Mouse (Mus musculus) WW6 (cell line): ENCODE measurements around the gene Gm14137.

ENCODE experiments used
- DNase-seq: peaks from one replicate; pipeline ENCODE4 v3.0.0-alpha.2; 2013; ENCODE audit warnings: low read depth, low spot score

Gene Gm14137

DNA sequence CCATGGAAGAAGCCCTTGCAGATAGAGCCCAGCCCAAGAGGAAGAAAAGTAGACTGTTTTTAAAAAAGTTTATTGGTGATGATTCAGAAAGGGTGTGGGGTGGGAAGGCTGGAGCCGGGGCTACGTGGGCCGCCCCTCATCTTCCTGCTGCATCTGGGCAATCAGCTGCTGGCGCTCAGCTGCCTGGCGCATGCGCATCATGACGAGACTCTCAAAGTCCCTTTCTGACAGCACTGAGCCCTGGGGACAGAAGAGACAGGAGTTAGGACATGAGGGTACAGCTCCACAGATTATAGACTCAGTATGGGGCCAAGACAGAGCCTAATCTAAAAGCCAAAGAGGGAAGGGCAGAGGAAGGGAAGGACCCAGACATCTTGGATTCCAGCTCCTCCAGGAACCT, 1.9 kb upstream of the Gm14137 start:
- no peak for DNase-seq

DNA sequence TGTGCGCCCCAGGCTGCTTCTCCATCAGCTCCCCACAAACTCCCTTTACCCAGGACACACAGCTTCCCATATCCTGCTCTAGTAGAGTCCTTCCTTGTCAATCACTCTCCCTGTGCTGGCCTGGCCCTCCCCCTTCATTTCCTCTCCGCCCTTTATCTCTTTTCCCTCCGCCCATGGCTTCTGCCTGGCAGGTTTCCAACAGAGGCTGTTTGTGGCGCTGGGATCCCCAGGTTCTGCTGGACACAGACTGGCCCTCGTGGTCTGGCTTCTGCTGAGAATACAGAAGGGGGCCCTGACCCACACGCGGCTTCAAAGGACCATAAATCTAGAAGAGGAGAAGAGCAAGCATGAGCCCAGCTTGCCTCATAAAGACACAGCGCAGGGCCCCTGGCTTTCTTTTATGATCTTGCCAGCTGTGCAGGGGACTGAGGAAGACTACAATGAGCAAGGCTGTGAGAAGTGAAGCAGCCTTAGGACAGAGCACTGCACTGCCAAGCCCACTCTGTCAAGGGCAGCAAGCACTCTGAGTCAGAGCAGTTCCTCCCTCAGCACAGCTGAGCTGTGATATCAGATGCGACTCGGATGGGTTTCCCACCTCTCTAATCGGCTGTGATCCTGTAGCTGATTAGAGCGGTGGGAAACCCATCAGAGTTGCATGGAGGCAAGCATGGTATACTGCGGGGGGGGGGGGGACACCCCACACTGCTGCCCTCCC, 1.3 kb upstream of the Gm14137 start:
- DNase-seq = no peak

DNA sequence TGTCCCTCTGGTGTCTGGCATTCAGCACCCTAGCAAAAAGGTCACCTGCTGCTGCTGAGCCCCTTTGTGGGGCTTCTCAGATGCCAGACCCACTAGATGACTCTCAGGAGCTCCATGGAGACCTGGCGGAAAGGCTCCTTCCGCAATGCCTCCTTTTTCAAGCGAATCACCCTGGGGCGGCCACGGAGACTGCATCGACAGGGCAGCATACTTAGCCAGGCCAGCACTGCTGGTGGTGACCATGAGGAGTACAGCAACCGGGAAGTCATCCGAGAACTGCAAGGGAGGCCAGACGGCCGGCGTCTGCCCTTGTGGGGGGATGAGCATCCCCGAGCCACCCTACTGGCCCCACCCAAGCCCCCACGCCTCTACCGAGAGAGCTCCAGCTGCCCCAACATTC, 557 bp downstream of the Gm14137 start:
- DNase-seq = no peak

DNA sequence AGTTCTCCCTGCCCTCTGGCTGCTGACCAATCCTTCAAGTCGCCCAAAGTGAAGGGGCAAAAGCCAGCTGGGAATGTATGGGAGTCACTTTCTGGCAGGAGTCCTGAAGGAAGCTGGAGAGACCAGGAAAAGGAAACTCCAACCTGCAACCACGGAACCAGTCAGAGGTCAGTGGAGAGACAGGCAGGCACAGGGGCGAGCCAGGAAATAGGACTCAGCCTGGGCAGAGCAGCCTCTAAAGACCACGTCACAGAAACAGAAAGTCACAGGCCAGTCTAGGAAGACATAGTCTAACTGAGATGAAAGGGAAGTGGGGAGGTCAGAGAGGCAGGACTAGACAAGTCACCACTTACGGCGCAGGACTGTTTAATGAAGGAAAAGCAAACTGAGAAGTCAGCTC, 1.3 kb downstream of the Gm14137 start:
- no peak for DNase-seq

DNA sequence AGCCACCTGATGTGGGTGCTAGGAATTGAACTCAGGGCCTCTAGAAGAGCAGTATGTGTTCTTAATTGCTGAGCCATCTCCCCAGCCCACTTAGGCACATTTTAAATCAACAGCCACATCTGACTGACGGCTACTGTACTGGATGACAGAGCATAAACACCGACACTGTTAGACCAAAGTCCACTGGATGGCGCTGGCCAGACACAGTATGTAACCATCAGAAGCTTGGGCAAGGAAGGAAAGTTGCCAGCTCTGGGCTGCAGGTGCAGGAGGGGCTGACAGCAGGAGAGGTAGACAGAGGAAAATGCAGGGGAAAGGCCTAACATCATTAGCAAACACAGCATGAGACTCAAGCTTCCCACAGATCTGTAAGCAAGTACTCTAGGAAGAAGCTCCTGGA, 2.5 kb downstream of the Gm14137 start:
- no peak for DNase-seq

DNA sequence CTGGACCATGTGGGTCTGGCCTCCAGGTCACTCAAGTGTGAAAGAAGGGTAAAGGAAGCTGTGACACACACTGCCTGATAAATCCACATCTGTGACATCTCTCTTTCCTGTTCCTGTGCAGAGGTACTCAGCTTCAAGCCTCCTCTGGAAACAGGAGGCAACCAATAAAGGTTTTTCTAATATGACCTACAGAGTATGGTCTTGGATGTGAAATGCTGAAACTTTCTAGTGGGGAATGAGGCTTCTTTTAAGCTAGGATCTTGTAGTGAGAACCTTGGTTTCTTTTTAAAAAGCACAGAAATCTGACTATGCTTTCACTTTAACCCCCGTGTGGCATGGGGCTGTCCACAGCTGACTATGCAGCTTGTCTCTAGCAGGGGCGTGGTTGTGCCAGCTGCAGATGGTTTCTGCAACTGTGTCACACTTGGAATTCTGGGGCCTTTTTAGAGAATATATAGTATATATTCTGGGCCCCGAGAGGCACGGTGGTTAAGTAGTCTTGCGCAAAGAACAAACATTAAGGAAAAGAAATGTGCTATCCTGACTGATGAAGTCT, 3.2 kb downstream of the Gm14137 start:
- no peak for DNase-seq

DNA sequence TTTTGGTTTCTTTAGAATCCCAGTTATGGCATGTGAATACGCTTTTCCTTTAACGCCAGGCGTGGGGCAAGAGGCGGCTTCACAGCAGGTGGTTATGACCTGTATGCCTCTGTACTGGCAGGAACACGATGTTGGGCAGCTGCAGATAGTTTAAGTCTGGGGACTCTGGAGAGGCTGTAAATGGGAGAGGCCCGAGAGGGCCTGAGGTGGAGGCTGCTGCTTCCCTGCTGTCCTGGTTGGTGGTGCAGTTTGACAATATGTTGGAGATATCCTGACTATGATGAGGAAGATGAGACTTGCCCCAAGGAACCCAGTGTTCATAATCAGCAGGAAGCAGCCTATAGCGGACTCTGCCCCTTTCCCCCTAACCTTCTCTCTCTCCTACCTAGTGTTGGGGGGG, 8.6 kb downstream of the Gm14137 start:
- no peak for DNase-seq

DNA sequence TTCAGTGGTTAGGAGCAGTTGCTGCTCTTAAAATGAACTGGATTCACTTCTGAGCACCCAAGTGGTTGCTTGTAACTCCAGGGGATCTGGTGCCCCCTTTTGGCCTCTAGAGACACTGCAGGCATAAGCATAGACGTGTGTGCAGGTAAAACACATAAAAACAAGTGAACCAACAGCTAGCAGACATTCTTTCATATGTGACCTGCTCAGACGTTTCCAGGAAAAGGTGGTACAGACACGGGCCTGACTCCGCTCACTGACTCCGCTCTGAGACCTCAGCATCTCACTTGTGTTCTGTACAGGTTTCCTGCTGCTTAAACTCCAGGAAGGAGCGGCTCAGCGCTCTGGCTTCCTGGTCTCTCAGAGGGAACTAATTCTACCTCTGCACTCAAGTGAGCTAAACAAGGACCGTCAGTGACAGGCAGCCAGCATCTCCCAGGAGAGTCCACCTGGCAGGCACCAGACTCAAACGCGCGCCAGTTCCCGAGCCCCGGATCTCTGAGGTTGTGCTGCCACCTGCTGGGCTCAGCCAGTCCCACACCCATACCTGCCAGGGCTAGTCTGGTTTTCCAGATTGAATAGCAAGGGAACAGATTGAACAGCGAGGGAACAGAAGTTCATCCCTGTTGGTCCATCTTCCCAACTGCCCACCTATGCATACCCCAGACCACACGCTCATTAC, 14.9 kb downstream of the Gm14137 start:
- DNase-seq = no peak

DNA sequence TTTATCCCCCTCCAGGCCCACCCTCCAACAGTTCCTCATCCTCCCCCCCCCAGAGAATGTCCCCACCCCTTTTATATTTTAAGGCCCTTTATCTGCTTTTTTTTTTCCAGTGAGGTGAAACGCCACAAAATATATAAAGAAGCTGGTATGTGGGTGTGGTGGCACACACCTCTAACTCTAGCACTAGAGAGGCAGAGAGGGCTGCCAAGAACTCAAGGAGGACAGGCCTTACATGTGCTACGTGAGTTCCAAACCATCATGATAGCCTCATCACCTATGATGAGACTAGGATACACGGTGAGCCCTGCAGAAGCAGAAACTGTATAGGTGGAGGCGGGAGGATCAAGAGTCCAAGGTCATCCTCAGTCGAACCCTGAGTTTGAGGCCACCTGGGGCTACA, 16.7 kb downstream of the Gm14137 start:
- no peak for DNase-seq

DNA sequence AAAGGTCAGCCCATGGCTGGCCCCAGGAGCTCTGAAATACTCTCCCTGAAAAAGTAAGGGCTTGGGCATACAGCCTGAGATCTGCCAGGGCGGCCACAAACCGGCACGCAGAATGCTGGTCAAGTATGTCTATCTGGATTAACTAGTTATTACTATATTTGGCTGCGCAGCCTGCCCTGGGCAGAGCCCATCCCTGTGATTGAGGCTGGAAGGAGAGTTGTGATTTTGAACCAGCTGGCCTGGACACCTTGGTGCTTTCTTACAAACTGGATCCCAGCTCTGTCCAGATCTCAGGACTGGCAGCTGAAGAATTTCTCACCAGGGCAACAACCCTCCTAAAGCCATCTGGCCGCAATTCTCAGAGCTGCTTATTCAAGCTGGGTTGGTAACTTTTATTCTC, 19.8 kb downstream of the Gm14137 start:
- no peak for DNase-seq

DNA sequence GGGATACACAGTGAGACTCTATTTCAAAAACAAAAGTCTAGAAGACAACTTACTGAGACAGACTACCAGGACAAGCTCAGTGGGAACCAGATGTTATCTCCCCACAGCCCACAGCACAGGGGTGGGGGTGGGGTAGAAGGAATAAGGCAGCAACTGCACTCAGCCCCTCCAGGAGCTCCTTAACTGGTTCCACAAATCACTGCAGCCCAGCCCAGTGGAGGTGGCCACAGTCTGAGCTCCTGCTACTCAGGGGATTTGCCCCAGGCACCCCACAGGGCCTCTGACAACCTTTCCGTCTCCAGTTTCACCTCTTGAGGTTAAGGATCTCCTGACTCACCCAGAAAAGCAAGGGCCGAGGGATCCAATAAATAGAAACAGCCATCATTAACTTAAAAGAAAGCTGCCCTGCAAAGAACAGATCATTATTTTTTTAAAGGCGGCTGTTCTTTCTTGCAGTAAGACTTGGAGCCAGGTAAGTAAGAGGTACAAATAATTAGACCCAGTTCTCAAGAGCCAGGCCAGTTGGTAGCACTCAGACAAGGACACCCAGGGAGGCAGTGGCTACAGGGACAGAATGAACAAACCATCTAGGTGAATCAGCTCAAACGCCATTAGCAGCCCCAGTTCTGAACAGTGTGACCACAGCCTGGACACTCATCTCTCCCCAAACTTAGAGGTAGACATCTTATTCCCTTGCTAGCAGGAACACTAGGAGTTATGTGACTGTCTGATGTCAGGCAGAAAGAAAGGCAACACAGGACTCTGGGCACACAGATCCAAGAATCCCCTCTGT, 22.2 kb downstream of the Gm14137 start:
- no peak for DNase-seq

DNA sequence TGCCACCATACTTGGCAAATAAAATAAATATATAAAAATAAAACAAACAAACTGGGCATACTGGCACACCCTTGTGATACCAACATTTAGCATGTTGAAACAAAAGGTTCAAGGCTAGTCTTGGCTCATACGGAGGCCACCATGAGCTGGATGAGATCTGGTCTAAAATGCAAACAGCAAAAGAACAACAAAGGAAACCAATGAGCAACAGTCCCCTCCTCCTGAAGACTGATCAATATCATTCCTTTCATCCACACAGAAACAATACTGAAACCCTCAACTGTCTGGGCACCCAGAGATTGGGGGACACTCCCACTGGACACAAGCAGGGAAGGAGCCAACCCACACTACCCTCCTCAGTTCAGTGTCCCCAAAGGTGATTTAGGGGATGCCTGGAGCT, 23.2 kb downstream of the Gm14137 start:
- no peak for DNase-seq

DNA sequence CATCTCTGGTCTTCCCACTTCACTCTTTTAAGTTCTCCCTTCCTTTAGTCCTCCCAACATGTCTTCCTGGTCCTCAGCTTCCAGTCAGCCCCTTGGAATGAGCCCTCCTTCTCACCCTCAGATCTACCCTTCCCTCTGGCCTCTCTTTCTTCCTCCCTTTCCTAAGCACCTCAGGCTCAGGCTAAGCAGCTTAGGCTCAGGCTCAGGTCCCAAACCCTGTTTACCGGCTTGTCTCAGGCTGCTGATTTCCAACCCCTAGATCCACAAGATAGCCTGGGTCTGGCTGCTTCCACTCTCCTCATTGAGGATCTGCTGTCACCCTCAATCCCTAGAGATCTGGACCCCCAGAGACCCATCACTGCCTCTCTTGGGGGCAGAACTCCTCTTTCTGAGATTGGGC, 23.7 kb downstream of the Gm14137 start:
- no peak for DNase-seq

DNA sequence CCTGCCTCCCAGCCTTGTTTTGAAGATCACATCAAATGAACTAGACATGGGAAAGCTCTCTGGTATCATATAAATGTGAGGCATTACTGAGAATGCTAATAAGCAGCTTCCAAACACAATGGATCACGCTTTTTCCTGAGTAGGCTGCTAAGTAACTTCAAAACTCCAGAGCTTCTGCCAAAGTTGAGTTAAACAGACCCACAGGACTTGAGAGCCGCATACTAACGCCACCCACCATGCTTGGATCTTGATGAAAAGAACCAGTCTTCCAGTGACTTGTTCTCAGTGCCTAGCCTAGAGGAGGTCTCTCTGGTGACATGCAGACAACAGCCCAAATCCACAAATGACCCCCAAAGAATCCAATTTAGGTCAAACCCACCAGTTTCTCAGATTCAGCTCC, 24.6 kb downstream of the Gm14137 start:
- DNase-seq = no peak

DNA sequence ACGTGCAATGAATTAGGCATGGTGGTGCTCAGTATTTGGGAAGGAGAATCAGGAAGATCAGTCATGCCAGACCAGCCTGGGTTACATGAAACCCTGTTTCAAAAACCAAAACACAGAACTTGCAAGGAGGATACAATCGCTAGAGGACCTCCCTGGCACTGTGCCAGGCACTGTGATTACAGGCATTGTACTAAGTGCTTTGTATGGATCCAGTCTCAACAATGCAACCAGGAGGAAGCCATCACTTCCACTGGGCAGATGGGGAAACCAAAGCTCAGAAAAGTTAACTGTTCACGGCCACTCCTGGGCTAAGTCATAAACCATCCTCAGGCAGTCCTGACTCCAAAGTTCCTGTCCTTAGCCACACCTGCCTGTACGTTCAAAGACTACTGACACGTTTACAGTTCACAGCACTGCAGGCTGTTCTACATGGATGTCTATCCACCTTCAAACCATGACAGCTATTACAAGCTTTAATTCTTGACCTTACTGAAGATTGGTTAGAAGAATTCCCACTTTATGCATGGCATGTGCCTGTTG, 28.7 kb downstream of the Gm14137 start:
- no peak for DNase-seq

DNA sequence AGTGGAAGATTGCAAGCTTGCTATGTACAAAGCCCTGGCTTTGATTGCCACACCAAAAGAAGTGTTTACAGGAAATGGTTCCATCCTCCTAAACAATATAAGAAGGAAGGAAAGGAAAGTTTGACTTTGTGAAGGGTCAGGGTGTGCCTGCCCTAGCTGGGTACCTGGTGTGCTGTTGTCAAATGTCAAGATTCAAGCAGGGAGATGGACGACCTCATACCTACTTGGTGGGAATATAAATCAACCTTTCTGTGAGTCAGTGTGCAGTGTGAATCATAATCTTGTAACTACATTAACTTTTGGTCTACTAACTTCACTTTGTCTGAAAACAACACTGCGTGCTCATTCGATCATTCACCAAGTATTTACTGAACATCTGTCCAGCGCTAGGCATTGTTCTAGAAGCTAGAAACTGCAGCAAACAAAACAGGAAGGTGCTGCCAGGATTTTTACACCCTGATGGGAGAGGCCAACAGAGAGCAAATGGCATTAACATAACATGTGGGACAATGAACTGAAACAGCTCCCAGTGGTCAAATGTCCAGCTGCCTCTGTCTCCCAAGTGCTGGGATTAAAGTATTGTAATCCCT, 29.7 kb downstream of the Gm14137 start:
- DNase-seq = no peak

DNA sequence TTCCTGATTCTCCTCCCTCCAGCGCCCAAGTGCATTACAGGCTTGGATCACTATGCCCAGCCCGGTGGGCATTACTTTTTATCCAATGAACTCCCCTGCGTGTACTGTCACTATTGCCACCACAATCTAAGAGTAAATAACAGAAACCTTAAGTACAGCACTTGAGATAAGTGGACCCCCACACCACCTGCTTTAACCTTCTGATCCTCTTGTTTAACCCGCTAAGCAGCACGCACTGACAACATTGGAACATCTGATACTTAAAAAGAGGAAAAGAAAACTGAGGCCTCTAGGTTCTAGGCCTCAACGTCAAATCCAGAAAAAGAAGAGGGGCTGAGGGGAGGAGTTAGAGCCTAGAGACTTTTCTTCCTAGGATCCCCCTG, 33.6 kb downstream of the Gm14137 start:
- no peak for DNase-seq

DNA sequence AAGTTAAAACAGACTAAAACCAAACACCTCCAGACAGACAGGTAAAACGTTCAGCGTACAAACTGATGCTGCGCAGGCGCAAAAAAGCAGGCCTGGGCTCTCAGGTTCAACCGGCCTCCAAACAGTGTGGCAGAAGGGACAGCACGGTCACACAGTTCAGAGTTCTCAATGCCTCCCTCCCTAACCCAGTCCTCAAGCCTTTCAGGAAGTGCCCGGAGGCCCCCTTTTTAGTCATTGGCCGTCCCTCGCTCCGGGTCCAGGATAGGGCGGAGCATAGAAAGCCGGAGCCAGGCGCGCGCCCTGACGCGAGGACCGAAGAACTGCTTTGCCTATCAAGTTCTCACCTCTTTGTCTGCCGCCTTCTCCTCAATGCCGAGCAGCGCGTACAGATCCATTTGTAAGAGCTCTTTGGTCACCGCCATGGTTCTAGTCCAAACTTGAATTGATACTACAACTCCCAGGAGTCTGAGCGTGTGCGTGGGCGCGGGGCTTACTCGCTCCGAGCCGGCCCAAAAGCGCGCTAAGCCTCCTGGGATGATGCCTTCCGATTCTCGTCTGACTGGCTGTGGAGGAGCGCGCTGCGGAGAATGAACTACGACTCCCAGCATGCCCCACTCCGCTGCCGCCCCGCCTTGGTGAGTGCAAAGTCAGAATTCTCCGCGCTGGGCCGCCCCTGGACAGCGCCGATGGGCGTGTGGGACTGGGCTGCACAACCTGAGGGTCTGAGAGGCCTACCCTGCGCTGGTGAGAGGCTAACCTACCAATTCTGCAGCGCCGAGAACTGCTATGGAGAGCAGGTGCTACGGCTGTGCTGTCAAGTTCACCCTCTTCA, 34.3 kb downstream of the Gm14137 start, which contains the start of the genes Zfyve19 and Dnajc17:
TSS of gene Zfyve19 (plus strand) at position 274 of the 832 bp plus-strand sequence.
TSS of gene Dnajc17 (minus strand) at position 452 of the 832 bp plus-strand sequence.
- DNase-seq = peak; percentile 86

DNA sequence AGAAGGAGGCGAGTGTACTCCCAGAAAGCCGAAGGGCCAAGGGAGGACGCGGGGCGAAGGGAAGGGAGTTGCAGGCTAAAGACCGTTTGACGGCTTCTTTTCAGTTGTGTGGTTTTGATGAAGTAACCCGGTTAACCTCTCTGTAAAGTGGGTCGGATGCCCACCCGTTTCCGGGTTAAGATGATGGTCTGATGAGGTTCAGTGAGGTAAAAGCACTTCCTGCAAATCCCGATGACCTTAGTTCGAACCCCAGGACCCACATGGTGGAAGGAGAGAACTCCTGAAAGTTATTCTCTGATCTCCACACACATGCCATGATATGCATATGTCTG, 34.8 kb downstream of the Gm14137 start:
- no peak for DNase-seq
